Mouse (Mus musculus) retina, embryonic 14.5 days (tissue): ENCODE measurements around the gene Herc6.
A peak's percentile ranks its signal among the peaks of the same experiment; 100 is the strongest.
"Not testable (repeated sequence)": the region's sequence is repeated elsewhere in the genome, so short reads cannot be mapped to it uniquely, and the experiment has no call there.

Experiments used
- DNase-seq: peaks from one replicate; pipeline ENCODE4 v3.0.0-alpha.2; 2015; ENCODE audit warnings: low spot score

Gene Herc6

DNA sequence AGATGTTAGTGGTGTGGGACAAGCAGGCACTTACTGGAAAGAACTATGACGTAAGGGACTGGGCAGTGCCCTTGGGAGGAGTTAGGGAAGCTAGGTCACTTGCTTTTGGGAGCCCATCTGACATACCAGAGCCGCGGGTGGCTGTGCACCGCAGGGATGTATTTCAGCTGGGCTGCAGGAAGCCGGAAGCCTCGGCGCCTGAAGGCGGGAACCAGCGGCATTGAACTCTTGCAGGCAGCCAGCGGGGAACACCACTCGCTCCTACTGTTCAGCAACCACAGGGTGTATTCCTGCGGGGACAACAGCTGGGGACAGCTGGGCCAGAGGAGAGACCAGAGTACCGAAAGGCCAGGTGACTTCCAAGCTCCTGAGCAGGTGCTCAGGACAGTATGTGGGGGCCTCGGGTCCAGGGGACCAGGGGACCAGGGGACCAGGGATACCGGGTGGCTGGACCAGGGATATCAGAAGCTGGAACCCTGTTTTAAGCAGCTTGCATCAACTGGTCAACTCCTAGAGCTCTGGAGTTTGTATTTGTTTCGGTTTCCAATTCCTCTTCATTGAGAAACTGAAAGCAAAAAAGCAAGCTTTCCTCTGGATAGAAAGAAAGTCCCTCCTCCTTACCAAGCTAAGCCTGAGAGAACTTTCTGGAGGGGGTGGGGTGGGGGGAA, at the start of gene Herc6:
Gene Herc6 (plus strand): TSS at position 120 of the 668 bp plus-strand sequence.
- peak; percentile 72 for DNase-seq

DNA sequence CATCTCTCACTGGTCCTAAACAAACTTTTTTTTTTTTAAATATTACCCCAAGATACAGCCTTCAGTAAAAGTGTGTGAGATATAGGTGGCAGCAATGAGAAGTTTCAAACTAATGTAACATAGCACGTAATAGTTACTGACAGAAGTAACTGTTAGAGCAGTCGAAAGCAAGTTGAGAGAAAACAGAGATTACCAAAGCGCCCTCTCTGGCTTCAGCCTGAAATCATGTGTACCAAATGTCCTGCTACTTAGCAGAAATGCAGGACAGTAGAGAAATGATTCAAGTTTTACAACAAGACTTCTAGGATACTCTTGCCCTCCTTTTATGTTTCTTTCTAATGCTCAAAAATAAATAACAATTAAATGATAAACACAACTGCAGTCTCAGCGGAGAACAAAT, 49.8 kb upstream of the Herc6 start:
- DNase-seq: no peak

DNA sequence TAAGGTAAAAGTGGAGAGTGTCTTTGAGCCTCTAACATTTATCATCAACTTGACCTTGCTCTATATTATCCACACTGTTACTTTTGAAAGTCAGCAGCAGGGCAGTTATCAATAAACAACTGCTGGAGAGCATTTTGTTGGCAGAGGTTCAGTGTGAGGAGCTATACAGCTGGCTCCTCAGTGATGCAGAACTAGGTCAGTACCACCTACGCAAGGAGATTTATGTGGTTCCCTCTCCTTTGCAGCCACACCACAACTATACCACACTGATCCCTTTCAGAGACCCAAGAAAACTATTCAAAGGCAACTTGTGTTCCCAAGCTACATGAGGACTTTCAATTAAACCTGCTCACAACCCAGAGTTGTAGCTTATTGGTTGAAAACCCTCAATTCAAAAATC, 49.4 kb upstream of the Herc6 start:
- no peak for DNase-seq

DNA sequence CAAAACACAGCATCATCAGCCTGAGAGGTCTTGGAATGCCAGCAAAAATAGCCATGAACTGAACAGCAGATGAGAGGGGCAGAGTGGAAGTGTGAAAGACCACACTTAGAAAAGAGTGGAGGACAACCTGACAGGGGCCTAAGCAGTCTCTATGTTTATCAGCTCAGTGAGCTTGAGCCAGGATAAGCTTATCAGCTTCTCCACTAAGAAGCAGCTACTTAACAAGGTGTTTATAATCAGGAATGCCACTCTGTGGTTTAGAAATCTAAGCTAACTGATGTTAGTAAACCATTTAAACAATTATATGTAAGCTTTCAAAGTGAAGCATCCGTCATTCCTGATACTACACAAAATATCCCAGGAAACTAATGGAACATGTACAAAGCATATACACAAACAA, 48.8 kb upstream of the Herc6 start:
- no peak for DNase-seq

DNA sequence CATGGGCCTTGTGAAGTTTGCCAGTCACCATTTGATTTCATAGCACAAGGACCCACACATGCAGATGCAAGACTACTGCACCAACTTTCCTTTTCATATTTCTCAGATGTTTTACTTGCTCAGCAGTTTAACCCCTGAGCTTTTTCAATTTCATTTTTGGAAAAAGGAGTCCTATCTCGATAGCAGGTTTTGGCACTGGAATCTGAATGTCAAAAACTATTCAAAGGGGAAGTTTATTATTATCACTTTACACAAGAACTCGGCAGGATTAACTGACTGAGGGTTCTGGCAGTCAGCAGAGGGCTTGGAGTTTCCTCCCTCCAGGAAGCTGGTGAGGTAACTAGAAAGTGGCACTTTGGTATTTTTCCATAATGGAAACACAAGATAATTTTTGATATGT, 47.4 kb upstream of the Herc6 start:
- no peak for DNase-seq

DNA sequence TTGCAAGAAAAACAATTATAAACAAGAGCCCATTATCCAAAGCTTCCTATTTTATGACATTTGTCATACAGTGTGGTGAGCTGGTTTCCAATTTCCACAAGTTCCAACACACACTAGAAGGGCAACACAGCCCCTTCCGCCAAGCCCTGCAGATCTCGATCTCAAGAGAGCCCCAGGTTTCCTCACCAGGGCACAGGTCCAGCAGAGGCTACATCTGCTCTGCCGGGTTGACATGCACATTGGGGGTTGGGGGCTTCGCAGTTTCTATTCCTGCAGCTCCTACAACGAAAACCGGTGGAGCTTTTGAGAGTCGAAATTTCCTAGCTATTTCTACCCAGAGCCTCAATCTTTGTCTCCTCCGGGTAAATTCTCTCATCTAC, 46.6 kb upstream of the Herc6 start:
- DNase-seq: peak; percentile 29

DNA sequence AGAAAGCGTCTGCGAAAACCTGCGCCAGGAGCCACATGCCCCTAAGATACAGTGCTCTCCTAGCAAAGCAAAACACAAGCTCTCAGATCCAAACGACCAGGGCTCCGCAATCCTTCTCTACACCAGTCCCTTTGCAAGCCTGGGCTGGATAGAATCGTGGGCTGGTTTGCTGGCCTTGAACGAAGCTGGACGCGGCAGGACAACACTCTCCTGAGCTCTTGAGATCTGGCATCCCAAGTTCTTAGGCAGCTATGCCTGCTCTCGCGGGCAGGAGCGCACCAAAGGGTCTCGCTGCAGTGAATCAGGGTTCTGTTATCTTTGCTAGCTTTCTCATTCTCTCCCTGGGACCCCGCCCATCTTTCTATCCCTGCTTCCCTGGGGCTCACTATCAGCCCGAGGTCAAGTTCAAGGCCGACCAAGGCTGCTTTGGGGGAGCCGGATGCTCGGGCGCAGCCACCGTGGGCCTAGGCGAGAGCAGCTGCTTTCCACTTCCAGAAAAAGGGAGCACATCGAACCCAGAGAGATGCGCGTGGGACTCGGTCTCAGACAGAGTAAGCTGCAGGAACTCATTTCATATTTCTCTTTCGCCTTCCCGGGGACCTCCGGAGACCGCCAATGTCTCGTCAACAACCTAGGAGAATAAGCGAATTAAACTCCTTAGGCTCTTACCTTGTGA, 46.1 kb upstream of the Herc6 start:
- DNase-seq: peak; percentile 60

DNA sequence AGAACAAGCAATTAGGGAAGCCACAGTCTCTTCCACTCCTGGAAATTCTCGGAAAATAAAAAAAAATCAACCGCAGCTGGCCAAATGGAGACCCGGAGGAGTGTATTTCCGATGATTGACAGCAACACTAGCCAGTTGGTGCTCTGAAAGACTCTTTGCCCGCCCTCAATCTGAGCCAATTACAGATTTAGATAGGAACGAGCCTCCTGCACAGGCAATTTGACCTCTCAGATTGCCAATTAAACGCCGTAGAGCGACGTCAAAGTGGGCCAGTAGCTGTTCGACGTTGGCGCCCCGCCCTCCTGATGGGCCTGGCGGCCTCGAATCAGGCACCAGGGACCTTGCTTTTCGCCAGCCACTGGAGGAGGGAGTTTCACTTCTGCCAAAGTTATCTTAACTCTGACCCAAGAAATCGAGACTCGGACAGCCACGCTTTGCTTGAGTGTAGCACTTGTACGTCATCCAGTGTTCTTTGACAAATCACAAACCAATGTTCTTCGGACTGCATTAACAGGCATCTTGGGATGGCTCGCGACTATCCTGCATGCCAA, 45.3 kb upstream of the Herc6 start, which contains the start of gene Ppm1k:
Gene Ppm1k (minus strand): TSS at position 83 of the 551 bp plus-strand sequence.
- peak; percentile 99 for DNase-seq

DNA sequence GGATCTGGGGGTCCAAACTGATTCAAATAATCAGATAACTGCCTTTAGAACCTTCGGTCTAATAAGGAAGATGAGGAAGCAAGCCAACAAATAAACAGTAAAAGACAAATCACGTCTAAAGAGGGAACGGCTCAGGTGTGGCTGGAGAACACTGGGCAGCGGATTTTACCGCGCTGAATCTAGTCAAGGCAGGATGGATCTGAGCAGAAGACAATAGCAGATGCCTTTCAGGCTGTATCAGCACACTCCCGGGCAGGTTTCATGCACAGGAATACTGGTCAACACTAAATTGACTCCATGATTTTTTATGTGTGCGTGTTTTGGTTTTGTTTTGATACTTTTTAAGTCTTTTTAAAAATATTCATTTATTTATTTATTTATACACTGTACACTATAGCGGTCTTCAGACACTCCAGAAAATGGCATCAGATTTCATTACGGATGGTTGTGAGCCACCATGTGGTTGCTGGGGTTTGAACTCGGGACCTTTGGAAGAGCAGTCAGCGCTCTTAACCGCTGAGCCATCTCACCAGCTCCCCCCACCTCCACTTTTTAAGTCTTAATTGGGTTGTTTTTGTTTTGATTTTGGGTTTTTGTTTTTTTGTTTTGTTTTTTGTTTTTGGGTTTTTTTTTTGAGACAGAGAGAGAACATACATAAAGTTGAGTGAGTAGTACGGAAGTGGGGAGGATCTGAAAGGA, 44.7 kb upstream of the Herc6 start:
- DNase-seq: no peak

DNA sequence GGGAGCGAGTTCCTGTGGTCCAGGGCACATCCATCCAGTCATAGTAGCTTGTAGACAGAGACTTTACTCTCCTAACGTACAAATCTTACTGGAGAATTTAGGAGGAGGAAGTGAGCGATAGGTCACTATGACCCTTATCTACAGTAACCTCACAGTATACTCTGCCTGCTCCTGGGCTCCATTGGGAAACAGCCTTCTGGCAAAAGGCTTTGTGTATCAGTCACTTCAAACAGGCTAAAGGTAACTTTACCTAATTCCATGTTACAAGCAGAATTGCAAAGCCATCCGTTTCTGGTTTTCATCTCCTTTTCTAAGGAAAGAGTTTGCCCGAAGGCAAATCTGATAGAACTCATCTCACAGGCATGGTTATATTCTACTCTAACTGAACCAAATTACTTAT, 42.9 kb upstream of the Herc6 start:
- DNase-seq: no peak

DNA sequence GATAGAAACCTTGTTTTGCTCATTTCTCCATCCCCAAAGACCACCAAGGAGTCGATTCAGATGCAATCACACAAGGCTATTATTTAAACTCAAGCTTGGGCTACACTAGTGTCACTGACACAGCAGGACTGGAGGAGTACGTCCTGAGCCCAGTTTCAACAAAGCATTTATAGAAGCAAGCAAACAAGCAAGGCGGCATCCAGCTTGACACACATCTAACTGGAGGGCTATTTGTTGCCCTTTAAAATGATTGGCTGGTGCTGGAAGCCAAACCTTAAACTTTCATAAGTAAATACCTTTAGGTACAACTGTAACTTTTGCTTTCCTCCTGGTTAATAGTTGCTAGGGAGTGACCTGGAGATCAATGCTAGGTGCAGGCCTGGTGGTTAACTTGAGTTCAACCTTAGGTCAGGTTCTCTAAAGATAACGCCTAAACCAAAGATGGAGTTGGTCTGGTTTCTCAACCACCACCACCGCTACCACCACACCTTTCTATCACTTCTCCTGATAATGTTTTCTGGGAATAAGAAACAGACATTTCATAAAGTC, 39.8 kb upstream of the Herc6 start:
- DNase-seq: no peak

DNA sequence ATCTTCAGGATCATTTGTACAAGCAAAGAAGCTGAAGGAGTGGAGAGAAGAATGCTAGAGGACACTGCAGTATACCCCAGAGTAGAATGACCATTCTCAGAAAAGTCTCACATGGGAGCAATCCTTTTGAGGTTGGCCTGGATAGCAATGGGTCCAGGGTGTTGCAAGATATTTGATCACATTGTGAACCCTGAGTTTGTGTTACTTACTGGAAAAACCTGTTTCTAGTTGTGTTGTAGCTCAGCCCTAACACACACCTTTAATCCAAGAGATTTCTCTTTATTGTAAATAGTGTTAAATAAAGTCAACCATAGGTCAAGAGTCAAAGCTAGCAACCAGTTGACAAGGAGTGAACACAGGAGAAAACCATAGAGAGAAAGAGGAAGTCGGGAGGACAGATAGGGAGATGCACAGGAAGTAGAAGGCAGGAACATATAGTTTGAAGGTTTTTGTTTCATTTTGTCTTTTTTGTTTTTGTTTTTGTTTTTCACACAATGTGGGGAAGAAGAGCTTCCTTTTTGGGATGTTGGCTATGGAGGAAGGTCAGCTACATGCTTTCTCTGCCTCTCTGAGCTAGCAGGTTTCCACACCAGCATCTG, 39.0 kb upstream of the Herc6 start:
- no peak for DNase-seq

DNA sequence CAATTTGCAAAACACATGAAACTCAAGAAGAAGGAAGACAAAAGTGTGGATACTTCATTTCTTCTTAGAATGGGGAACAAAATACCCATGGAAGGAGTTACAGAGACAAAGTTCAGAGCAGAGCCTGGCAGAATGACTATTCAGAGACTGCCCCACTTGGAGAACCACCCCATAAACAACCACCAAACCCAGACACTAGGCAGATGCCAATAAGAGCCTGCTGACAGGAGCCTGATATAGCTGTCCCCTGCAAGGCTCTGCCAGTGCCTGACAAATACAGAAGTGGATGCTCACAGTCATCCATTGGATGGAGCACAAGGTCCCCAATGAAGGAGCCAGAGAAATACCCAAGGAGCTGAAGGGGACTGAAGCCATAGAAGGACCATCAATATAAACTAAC, 37.2 kb upstream of the Herc6 start:
- DNase-seq: not testable (repeated sequence)

DNA sequence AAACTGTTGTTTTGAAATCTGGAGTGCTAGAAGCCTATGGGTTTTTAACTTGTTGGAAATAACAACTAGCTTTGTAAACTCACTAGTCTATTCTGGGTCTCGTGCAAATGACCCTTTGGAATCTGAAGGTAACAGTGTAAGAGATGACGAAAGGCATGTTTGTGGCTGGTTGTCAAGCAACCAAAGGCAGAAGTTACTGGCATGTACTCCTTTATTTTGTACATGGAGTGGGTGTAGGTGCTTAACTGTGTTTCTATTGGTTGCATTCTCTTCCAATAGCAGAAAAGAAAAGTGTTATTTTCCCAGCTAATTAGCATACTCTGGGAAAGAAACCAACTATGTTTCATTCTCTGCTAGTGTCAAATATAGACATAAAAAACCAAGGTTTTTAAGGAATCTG, 35.9 kb upstream of the Herc6 start:
- no peak for DNase-seq

DNA sequence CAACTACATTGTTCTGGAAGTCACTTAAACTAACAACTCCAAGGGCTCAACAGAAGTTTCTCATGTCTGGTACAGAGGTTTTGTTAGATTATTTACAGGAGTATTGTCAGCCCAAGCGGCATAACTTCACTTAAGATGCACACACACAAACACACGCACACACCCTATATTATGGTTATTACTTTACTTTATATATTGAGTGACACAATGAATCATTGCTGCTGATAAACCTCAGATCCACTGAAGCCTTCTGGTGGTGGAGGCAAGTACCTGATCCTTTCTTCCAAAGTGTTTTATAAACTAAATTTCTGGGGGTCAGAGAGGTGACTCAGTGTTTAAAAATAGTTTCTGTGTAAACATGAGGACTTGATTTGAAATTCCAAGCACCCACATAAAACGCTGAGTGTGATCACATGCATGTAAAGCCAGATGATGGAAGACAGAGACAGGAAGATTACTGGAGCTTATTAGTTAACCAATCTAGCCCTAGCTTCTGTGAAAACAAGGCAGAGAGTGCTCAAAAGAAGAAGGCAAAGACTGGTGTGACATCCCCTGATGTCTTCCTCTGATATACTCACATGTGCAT, 29.5 kb upstream of the Herc6 start:
- DNase-seq: no peak

DNA sequence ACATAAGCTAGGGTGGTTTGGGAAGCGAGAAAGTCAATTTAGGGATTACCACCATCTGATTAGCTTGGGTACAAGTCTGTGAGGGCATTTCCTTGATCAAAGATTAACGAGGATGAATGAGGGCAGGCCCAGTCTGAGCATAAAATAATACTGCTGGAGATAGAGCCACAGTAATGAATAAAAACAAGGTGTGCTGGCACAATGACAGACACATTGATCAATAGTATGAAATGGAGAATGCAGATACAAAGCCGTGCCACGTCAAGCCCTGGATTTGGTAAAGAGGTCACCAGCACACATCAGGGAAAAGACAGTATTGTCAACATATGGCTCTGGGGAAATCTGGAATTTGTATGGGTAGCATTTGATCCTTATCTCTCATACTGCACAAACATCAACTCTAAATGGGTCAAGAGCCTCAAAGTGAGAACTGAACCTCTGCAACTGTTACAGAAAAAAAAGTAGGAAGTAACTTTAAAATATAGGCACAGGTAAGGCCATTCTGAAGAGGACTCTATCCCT, 22.9 kb upstream of the Herc6 start:
- DNase-seq: no peak

DNA sequence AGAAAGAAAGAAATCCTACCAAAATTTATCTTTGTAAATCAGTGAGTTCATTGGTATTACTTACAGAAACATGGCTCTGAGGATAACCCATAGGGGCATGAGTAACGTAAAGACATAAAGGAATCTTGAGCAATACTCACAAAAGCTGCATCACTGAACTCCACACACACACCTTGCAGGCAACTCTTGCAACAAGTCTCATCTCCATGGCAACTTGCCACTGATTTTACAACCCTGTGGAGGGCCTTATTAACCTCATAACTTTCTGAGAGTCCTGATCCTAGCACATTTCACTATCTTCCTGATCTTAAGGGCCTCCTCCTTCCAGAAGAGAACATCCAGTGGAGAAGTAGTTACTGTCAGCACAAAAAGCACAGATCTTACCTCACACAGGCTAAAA, 17.3 kb upstream of the Herc6 start:
- DNase-seq: no peak

DNA sequence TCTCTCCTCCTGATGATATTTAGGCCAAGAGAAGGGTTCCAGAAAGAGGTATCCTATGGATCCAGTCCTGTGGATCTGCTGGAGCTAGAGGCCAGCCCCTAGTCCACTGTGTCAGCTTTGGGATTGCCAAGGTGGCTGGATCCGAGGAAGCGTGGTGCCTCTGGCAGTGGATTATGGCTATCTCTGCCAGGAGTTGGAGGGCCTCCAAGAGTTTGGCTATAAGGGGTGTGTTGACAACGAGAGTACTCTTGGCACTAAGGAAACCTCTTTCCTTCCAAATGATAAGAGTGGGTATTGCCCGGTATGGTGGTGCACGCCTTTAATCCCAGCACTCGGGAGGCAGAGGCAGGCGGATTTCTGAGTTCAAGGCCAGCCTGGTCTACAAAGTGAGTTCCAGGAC, 15.3 kb upstream of the Herc6 start:
- DNase-seq: no peak

DNA sequence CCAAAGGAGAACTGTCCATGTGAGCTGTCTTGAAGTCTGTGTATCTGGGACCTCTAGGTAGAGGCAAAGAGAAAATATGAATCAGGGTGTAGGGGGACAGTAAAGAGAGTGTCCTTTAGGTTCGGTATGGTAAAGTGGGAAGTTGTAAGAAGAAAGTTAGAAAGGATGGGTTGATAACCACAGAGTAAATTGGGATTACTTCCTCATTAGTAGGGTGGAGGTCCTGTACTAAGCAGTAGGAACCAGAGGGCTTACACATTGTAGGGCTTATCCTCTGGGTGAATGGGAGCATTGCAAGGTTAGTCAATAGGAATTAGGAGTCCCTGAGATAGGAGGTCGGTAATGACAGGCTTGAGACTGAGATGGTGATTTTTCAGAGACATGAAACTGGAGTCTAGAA, 13.2 kb upstream of the Herc6 start:
- DNase-seq: no peak

DNA sequence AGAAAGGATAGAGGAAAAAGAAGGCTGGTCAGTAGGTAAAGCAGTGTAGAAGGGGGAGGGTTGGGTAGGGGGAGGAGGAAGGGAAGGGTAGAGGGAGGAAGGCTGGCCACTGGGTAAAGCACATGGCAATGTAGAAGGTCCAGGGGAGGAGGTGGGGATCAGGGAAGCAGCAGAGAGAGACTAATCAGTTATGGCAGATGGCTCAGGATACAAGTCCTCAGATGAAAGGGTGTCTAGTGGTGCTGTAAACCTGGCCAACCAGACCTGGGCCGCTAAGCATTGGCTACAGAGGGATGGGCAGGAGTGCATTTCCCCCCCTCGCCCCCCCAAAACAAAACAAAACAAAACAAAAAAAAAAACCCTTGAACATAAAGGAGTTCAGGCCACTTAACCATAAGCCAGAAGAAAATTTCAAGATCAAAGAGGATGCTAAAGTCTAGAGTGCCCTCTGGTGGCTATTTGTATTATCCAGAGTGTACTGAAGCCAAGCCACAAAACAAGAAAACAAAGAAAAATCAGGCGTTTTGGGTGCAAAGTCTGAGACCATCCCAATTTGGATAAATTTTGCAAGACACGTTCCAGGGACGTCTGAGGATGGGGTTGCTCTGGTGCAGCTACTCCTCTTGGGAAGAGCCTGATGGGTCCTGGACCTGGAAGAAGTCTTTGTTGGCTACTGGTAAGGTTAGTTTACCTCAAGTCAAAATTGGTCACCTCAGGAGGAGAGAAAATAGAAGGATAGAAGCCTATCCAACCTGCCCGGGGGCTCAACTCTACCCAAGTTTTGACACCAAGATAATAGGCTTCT, 10.4 kb upstream of the Herc6 start:
- peak; percentile 84 for DNase-seq

DNA sequence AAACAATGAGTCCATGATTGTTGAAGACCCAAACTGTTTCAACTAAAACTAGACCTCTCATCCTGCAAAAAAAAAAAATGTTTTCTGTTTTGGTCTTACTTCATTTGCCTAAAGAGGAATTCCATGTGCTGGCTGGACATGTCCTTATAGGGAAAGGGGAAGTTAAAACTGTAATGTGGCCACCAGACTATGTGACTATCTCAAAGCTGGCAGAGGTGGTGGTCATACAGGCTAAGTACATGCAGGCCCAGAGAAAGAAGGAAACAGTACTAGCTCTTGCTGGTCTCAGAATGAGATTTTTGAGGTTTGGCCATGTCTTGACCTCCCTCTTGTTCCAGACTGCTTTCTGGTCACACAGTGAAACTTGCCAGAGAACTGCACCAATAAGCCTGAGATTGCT, 9.2 kb upstream of the Herc6 start:
- no peak for DNase-seq
